Mouse (Mus musculus) stomach, embryonic 16.5 days (tissue): Measurements from ENCODE around the gene Arhgap8. TPM values are rescaled to one million over a fixed set of nuclear protein-coding genes. Genes with fewer than 3 reads are reported as not detected.
A peak's percentile ranks its signal among the peaks of the same experiment; 100 is the strongest.

Experiments used
- ATAC-seq: fragments of 200-750 bp; cut with Nextera tagmentation; 2 replicates; pipeline ENCODE4 v1.8.0; 2017; ENCODE audit warnings: moderate number of reproducible peaks, moderate TSS enrichment; ENCODE audit not compliant: insufficient read depth, low FRiP score
- H3K27ac ChIP-seq: fragments of 300-500 bp; sonication (generic); 2 replicates; pipeline ENCODE4 v1.5.1; 2014; ENCODE audit warnings: low read length
- H3K27me3 ChIP-seq: fragments of 300-500 bp; sonication (generic); 2 replicates; pipeline ENCODE4 v1.6.1; 2014; ENCODE audit warnings: low read length, control low read depth, mixed read lengths; ENCODE audit not compliant: control insufficient read depth, insufficient read depth
- H3K36me3 ChIP-seq: fragments of 300-500 bp; sonication (generic); 2 replicates; pipeline ENCODE4 v1.6.1; 2014; ENCODE audit warnings: low read length; ENCODE audit not compliant: control insufficient read depth, insufficient read depth
- H3K4me1 ChIP-seq: fragments of 300-500 bp; sonication (generic); 2 replicates; pipeline ENCODE4 v1.6.1; 2014; ENCODE audit warnings: low read length, control low read depth, mixed read lengths; ENCODE audit not compliant: control insufficient read depth, insufficient read depth
- H3K4me2 ChIP-seq: fragments of 300-500 bp; sonication (generic); 2 replicates; pipeline ENCODE4 v1.6.1; 2014; ENCODE audit warnings: low read depth, low read length, mixed read lengths
- H3K4me3 ChIP-seq: fragments of 300-500 bp; sonication (generic); replicated peaks from 2 replicates; pipeline ENCODE4 v1.5.1; 2014; ENCODE audit warnings: mild to moderate bottlenecking, low read length
- H3K9ac ChIP-seq: fragments of 300-500 bp; sonication (generic); 2 replicates; pipeline ENCODE4 v1.6.1; 2014; ENCODE audit warnings: low read length
- H3K9me3 ChIP-seq: fragments of 300-500 bp; sonication (generic); replicated peaks from 2 replicates; pipeline ENCODE4 v1.6.1; 2016; ENCODE audit warnings: low read length, control low read depth; ENCODE audit not compliant: control insufficient read depth
- WGBS: fragments of 180-500 bp; shearing (Covaris S2); extraction: QIAGEN DNeasy Blood & Tissue Kit; methylation state at CpG from one replicate; pipeline ENCODE4 v1.1.7; 2014; 5-methylcytosine and 5-hydroxymethylcytosine counted together
- polyA plus RNA-seq: library from polyadenylated mRNA; unstranded; fragments of >200 nt; fragmentation: Nextera tagmentation; extraction: Ambion mirVana; gene quantifications from 2 replicates; pipeline ENCODE4 v1.2.1, GENCODE M21; 2015

Gene Arhgap8
- polyA plus RNA-seq, 1 experiment from 2014 or later = 12.6 TPM

DNA sequence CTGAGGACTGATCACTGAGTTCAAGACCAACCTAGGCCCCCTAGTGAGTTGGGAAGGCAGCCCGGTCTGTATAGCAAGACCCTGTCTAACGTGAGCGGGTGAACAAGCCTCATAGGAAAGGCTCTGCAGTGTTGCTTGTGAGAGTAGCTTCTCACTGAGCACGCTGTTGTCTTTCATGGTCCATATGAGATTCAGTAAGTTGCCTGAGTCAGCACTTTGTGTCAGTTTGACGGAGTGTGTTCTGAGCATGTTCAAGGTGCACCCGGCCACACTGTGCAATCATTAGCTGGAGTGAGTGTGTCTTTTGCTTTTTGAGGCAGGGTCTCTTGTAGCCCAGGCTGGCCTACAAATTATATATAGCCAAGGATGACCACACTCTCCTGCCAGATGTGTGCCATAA lies 28.3 kb upstream of the Arhgap8 start:
- no peak for ATAC-seq
- peaks cover 9% of the 10 kb centered on the region; the same call in 1 of the 2 replicates for H3K36me3 ChIP-seq
- no peak overlapping the region for H3K27ac ChIP-seq
- WGBS = 89% methylated on average over 6 of the region's 6 CpGs
- no peak overlapping the region for H3K9ac ChIP-seq
- H3K27me3 ChIP-seq = no peaks in the 10 kb centered on the region
- H3K4me2 ChIP-seq = no peak overlapping the region
- H3K9me3 ChIP-seq = no peaks in the 10 kb centered on the region
- no peak overlapping the region for H3K4me3 ChIP-seq
- peaks cover 5% of the 10 kb centered on the region for H3K4me1 ChIP-seq

DNA sequence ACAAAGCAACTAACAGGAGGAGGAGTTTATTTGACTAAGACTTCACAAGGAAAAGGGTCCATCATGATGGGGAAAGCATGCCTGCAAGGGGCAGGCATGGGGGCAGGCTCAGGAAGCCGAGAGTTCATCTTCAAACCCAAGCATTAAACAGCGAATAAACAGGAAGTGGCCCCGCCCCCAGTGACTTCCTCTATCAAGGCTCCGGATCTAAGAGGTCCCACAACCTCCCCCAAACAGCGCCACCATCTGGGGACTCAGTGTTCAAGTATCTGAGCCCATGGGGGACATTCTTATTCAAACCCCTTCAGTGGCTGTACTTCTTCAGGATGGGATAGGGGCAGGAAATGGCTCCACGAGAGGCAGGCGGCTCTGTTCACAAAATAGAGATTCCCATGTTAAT lies 27.2 kb upstream of the Arhgap8 start:
- Histone ChIP-seq H3K4me2 (no peak overlapping the region), H3K27me3 (no peaks in the 10 kb centered on the region), H3K4me3 (no peak overlapping the region), H3K9ac (no peak overlapping the region), H3K4me1 (no peaks in the 10 kb centered on the region; the same call in 1 of the 2 replicates), H3K27ac (no peak overlapping the region), H3K36me3 (peaks cover 9% of the 10 kb centered on the region; the same call in 1 of the 2 replicates), H3K9me3 (no peaks in the 10 kb centered on the region)
- 84% methylated on average over 7 of the region's 7 CpGs for WGBS
- ATAC-seq = no peak

DNA sequence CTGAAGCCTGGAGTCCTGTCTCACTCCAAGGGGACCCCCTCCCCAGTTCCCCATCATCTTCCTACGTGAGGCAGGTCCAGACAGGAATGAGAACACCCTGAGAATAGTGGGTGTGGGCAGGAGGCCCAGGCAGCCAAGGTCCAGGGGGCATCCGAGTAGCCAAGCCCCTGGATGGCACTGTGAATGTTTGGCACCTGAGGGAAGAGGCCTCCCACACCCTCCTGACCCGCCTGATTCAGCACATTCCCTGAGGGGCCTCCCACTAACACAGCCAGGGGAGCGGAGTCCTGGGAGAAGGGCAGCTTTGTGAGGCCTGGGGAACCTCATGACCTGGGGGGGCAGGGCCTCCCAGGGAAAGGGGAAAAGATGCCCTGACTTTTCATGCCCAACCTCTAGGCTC lies 23.8 kb upstream of the Arhgap8 start:
- H3K27ac ChIP-seq = no peak overlapping the region
- no peak for ATAC-seq

DNA sequence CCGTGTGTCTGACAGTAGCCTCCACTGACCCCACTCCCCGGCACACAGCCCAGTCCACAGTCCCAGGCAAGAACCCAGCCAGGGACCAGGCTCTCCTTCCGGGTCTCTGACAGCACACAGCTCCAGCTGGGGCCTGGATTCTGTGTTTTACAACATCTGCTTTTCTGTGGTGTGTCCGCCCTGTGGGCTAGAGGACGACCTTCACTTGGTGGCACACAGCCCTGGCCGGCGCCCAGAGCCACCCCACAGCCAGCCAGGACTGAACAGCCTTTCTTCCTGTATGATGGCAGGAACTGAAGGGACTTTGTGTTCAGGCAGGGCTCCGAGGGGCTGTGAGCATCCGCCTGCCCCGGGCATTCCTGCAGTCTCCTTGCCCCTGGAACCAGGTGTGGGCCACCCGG lies 22.2 kb upstream of the Arhgap8 start:
- no peaks in the 10 kb centered on the region for H3K27me3 ChIP-seq
- H3K9me3 ChIP-seq = no peaks in the 10 kb centered on the region
- H3K4me1 ChIP-seq = no peaks in the 10 kb centered on the region
- H3K4me3 ChIP-seq = no peak overlapping the region
- H3K27ac ChIP-seq = no peak overlapping the region
- H3K36me3 ChIP-seq = peaks cover 5% of the 10 kb centered on the region; the same call in 1 of the 2 replicates
- H3K9ac ChIP-seq = no peak overlapping the region
- no peak overlapping the region for H3K4me2 ChIP-seq
- ATAC-seq = no peak
- 75% methylated on average over 11 of the region's 11 CpGs for WGBS

More for the DNA sequence above, 23.8 kb upstream of the Arhgap8 start:
- WGBS = 55% methylated on average over 4 of the region's 4 CpGs
- peaks cover 5% of the 10 kb centered on the region; the same call in 1 of the 2 replicates for H3K36me3 ChIP-seq
- no peaks in the 10 kb centered on the region for H3K27me3 ChIP-seq
- 0 out of 2 replicates have a peak overlapping the region, but pooled peaks have one; percentile 20 for H3K9ac ChIP-seq
- H3K9me3 ChIP-seq = no peaks in the 10 kb centered on the region
- no peaks in the 10 kb centered on the region for H3K4me1 ChIP-seq
- no peak overlapping the region for H3K4me3 ChIP-seq
- no peak overlapping the region for H3K4me2 ChIP-seq

DNA sequence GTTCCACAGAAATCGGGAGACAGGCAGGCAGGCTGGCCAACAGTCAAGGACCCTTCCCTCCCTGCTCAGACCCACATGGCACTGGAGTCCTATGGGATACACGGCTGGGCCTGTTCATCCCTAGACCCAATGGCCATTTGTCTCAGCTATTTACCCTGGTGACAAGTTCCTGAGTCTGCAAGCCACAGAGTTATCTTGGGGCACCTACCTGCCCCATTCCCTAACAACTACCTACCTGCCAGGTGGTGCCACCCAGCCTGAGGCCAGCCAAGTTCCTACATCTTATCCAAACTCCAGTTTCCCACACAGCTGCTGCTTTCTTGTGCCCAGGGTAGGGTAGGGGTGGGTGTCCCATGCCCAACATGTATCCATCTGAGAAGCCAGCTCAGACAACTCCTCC lies 21.7 kb upstream of the Arhgap8 start:
- Histone ChIP-seq H3K36me3 (peaks cover 5% of the 10 kb centered on the region; the same call in 1 of the 2 replicates), H3K9me3 (no peaks in the 10 kb centered on the region), H3K27ac (no peak overlapping the region), H3K9ac (no peak overlapping the region), H3K4me3 (no peak overlapping the region), H3K4me2 (no peak overlapping the region), H3K27me3 (no peaks in the 10 kb centered on the region), H3K4me1 (no peaks in the 10 kb centered on the region)
- no peak for ATAC-seq
- 63% methylated on average over 2 of the region's 2 CpGs for WGBS

DNA sequence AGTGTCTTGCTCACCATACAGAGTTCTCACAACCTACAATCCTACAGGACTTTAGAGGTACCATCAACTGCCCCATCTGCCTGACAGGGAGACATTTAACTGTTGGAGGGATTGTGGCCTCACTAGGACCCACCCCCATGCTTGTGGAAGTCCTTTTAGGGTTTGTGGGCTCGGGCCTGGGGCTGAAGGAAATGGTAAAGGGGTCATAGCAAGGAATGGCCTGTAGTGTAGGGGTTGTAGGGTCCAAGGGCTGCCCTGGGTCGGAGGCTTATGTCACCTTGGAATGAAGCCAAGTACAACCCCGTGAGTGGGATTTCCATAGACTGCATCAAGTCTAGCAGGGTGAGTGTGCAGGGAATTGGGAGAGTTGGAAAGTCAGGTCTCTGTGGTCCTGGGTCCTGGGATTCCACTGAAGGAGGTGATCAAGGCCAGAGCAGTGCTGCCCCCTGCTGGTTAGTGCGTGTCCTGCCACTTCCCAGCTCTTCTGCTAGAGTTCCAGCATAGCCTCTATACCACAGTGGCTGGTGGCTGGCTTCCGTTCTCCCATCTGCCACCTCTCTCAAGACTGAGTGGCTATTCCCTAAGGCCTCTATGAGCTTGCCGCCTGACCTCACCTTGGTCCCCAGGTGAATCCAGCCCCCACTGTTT lies 19.6 kb upstream of the Arhgap8 start:
- 51% methylated on average over 6 of the region's 6 CpGs for WGBS
- Histone ChIP-seq H3K36me3 (peaks cover 3% of the 10 kb centered on the region; the same call in 1 of the 2 replicates), H3K4me3 (no peak overlapping the region)

DNA sequence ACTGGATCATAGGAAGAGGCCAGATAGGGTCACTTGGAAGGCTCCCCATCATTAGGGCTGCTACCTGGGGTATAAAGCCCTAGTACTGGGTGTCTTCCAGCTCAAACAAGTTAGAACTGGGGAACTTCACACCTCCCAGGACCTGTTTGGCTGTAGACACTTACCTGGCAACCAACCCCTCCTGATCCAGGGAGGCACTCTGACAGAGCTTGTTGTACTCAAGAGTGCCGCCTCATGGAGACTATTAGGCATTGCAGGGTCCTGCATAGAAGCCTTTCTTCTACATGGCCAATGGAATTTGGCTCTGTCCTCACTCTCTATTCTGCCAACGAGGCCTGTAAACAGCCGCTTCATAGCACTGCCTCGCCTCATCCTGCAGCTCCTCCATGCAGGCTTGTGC lies 17.9 kb upstream of the Arhgap8 start:
- Histone ChIP-seq H3K27ac (no peak overlapping the region), H3K36me3 (peaks cover 3% of the 10 kb centered on the region; the same call in 1 of the 2 replicates), H3K4me2 (no peak overlapping the region), H3K9me3 (no peaks in the 10 kb centered on the region), H3K27me3 (no peaks in the 10 kb centered on the region), H3K4me3 (no peak overlapping the region), H3K4me1 (no peaks in the 10 kb centered on the region), H3K9ac (no peak overlapping the region)
- ATAC-seq = no peak
- WGBS = 28% methylated on average over 4 of the region's 4 CpGs

More for the DNA sequence above, 19.6 kb upstream of the Arhgap8 start:
- 0 out of 2 replicates have a peak, but pooled peaks have one; percentile 3 for ATAC-seq
- Histone ChIP-seq H3K27me3 (no peaks in the 10 kb centered on the region), H3K4me1 (no peaks in the 10 kb centered on the region), H3K27ac (no peak overlapping the region), H3K9me3 (no peaks in the 10 kb centered on the region), H3K4me2 (no peak overlapping the region), H3K9ac (no peak overlapping the region)

DNA sequence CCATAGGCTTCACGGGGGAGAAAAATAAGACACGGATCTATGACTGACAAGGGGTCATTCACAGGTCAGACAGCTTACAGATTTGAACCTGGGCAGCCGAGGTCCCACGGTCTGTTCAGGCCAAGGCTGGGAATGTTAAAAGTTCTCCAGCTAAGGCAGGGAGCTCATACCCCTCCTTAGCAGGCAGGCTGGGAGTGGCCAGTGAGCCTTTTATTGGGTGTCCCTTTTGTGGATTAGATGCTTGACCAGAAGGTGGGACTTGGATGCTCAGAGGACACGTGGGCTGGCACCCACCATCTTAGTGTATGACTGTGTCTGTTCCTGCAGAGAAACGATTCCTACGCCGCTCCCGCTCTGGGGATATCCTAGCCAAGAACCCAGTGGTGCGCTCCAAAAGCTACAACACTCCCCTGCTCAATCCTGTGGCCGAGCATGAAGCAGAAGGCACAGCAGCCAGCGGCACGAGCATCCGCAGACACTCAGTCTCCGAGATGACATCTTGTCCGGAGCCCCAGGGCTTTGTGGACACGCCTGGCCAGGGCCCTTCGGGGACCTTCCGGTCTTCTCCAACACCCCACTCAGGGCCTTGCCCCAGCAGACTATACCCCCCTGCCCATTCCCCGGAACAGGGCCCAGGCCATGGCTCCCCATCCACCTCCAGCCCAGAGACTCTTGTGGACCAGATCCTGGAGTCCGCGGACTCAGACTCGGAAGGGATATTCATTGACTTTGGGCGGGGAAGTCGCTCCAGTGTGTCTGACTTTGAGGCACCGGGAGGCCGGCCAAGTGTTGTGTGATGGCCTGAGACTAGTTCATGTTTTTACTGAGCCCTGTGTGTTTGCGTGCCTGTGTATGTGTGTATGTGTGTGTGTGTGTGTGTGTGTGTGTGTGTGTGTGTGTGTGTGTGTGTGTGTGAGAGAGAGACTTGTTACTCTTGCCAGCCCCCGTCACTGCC lies 17.2 kb upstream of the Arhgap8 start:
- peaks cover 3% of the 10 kb centered on the region; the same call in 1 of the 2 replicates for H3K36me3 ChIP-seq
- ATAC-seq = no peak
- 85% methylated on average over 29 of the region's 29 CpGs for WGBS
- no peak overlapping the region for H3K27ac ChIP-seq
- H3K4me3 ChIP-seq = no peak overlapping the region
- H3K4me1 ChIP-seq = no peaks in the 10 kb centered on the region
- H3K9ac ChIP-seq = no peak overlapping the region
- H3K4me2 ChIP-seq = no peak overlapping the region
- no peaks in the 10 kb centered on the region for H3K27me3 ChIP-seq
- no peaks in the 10 kb centered on the region for H3K9me3 ChIP-seq

DNA sequence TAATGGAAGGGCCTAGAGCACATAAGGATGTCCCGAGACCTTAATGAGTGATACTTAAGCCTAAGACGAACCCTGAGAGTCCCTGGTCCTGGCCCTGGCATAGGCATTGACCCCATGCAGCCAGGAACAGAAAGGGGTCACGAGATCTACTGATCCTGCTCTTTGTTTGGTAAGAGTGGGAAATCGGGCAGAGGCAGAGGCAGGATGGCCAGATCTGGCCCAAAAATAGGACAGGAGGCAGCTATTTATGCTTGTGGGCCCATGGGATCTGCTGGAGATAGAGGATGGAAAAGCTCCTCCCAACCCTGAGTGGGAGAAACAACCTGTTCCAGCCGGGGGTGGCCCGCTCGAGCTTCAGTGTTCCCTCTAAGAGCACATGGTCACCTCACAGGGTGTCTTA lies 15.9 kb upstream of the Arhgap8 start:
- H3K27me3 ChIP-seq = no peaks in the 10 kb centered on the region
- H3K4me1 ChIP-seq = no peaks in the 10 kb centered on the region
- 89% methylated on average over 7 of the region's 7 CpGs for WGBS
- no peak overlapping the region for H3K27ac ChIP-seq
- ATAC-seq = no peak
- no peak overlapping the region for H3K4me3 ChIP-seq
- no peaks in the 10 kb centered on the region for H3K9me3 ChIP-seq
- H3K9ac ChIP-seq = no peak overlapping the region
- no peak overlapping the region for H3K4me2 ChIP-seq
- peaks cover 3% of the 10 kb centered on the region; the same call in 1 of the 2 replicates for H3K36me3 ChIP-seq
